Mouse (Mus musculus): ENCODE measurements around the gene Htra3.

- TF ChIP-seq POLR2A (IDR thresholded peaks at IDR 0.05; ENCODE audit: extremely low read depth, insufficient read depth, low read length): no peak
- no peak for TF ChIP-seq CTCF (IDR thresholded peaks at IDR 0.05; ENCODE audit: extremely low read depth, insufficient read depth, low read length)
These were observed 43.1 kb upstream of the Htra3 start for GRCm38 (mm10) chr5:35722654-35723053.
